Mouse (Mus musculus): ENCODE measurements around the gene Rps18.
"Not testable (repeated sequence)": the region's sequence is repeated elsewhere in the genome, so short reads cannot be mapped to it uniquely, and the experiment has no call there.

Gene Rps18

DNA sequence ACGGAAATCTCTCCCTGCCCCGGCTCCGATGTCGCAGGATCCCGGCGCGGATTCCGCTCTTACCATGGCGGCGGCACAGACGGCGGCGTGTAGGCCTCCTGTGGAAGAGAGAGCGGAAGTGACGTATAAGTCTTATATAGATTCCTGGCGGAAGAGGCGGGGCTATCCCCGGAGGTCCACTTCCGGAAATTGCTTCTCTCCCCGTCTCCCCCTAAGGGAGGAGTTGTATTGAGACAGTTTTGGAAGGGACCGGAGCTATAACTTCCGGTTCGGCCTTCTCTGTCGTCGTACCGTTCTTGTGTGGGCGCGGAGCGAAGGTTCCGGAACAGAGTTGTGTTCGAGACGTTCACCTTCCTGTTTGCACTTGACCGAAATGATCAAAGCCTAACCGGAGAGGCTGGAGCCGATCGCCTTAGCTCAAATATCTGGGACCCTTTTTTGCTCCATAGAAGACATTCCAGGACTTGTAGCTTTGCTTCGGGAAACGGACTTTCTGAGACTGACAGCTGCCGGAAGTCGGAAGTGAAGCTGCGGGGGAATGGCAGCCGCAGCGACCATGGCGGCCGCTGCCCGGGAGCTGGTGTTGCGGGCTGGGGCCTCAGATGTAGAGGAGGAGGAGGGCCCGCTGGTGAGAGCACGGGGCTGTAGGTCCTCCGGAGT, at the start of gene Rps18, which contains the start of gene Vps52:
Gene Rps18 (minus strand): TSS at position 447 of the 660 bp plus-strand sequence.
Gene Vps52 (plus strand): TSS at position 258 of the 660 bp plus-strand sequence.
- DNase-seq, result peak; percentile 97 to 98

- DNase-seq, result no peak
Measured at GRCm38 (mm10) chr17:34003426-34003825, 47.6 kb upstream of the Rps18 start.

DNA sequence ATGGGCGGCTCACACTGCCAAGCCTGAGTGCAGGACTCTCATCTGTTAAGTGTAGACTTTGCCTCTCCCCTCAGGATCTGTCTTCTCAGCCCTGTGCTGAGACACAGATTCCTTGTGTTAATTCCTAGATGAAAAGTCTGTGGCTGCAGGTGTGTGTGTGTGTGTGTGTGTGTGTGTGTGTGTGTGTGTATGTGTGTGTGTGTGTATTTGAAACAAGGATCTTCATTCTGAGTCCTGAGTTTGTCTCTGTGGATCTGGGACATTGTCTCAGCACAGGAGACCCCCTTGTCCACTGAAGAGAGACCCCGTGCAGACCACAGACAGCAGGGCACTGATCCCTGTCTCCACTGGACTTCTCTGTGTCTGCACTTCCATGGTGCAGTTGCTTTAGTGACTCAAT, 45.0 kb upstream of the Rps18 start:
- DNase-seq, result not testable (repeated sequence)

GRCm38 (mm10) chr17:34000150-34000537, 44.3 kb upstream of the Rps18 start, which contains the start of gene H2-K1:
H2-K1 (minus strand) TSS chr17:34000347.
- peak; percentile 98 for DNase-seq

DNA sequence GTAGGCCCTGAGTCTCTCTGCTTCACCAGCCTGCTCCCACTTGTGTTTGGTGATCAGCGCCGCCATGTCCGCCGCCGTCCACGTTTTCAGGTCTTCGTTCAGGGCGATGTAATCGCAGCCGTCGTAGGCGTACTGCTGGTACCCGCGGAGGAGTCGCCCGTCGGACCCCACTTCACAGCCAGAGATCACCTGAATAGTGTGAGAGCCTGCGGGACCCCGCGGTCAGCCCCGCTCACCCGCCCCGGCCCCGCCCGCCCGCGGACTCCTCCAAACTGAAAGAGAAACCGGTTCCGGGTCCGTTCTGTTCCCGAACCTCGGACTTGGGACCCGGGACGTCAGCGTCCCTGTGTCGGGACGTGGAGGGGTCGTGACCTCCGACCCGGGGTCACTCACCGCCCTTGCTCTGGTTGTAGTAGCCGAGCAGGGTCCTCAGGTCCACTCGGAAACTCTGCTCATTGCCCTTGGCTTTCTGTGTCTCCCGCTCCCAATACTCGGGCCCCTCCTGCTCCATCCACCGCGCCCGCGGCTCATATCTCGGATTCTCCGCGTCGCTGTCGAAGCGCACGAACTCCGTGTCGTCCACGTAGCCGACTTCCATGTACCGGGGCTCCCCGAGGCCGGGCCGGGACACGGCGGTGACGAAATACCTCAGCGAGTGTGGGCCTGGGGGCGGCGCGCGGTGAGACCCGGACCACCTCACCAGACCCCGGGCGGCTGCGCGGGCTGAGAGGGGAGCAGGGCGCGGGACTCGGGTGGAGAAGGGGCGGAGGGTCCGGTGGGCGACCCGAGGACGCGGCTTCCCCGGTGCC, 43.7 kb upstream of the Rps18 start:
- DNase-seq, result peak; percentile 44 to 61

GRCm38 (mm10) chr17:33998697-33999096, 42.9 kb upstream of the Rps18 start:
- not testable (repeated sequence) for DNase-seq

DNA sequence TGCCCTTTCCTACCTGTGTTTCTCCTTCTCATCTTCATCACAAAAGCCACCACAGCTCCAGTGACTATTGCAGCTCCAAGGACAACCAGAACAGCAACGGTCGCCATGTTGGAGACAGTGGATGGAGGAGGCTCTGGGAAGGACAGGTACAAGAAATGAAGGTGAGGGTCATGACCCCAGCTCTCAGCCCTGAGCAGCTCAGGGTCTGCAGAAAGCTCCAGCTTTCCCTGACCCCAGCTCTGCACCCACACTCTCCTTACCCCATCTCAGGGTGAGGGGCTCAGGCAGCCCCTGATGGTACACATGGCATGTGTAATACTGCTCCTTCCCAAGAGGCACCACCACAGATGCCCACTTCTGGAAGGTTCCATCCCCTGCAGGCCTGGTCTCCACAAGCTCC, 41.2 kb upstream of the Rps18 start:
- not testable (repeated sequence) for DNase-seq

DNA sequence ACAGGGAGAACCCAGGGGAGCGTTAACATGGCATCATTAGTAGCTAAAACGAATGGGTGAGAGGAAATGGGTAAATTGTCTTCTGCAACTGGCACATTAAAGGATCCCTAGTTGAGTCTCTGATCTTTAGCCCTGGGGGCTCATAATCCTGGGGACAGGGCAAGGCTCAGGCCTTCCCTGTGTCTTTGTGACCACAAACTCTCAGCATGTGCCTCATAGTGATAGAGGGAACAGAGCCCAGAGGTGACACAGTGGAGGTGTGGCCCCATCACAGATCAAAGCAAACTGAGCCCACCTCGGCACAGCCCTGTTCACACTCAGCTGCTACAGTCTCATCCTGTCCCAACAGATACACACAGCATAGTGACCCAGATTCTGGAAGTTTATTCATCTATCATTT, 39.9 kb upstream of the Rps18 start:
- no peak for DNase-seq

GRCm38 (mm10) chr17:33994959-33995358, 39.2 kb upstream of the Rps18 start:
- DNase-seq, result no peak

DNA sequence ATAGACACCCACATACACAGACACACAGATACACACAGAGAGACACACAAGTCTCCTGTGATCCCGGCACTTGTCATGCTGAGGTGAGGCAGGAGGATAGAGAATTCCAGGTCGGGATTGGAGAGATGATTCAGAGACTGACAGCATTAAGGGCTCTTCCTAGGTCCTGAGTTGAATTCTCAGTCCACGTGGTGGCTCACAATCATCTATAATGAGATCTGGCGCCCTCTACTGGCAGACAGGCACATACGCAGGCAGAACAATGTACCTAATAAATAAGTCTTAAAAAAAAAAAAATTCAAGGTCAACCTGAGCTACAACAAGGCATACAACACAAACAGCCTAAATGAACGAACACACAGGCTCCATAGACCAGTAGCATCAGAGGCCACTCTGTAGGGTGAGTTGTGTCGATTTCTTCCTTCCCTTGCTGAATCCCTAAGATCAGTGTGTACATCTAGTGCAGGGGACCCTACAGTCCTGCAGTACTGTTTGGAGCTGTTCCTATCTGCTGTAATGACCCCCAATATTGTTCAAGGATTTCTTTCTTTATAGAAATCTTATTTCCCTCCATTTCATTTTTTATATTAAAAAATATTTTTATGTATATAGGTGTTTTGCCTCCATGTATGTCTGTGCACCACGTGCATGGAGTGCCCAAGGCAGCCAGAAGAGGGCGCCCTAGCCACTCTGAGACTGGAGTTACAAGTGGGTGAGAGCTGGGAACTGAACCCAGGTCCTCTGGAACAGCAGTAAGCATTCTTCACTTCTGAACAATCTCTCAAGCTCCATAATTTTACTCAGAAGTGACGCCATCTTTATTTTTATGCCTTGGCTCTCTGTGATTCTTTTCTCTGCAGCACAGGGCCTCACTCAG, 36.2 kb upstream of the Rps18 start:
- DNase-seq, result peak in 1 of 2 experiments; percentile 60

DNA sequence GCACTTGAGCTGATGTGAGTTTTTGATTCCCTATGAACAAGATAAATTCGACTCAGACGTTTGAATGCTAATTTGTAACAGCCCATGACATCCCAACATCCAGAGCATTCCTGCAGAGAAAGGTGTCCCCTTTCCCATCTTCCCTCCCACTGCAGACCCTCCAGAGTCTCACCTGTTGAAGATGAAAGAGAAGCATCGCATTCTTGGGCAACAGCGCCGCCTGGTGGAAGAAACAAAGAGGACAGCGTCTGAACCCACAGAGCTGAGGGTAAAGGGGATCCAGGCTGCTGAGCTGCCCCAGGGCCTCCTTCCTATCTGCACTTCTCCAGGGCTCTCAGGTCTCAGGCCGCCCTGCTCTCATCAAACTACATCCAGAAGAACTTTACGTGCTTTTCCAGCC, 26.3 kb upstream of the Rps18 start:
- DNase-seq, result peak; percentile 56 to 70

DNA sequence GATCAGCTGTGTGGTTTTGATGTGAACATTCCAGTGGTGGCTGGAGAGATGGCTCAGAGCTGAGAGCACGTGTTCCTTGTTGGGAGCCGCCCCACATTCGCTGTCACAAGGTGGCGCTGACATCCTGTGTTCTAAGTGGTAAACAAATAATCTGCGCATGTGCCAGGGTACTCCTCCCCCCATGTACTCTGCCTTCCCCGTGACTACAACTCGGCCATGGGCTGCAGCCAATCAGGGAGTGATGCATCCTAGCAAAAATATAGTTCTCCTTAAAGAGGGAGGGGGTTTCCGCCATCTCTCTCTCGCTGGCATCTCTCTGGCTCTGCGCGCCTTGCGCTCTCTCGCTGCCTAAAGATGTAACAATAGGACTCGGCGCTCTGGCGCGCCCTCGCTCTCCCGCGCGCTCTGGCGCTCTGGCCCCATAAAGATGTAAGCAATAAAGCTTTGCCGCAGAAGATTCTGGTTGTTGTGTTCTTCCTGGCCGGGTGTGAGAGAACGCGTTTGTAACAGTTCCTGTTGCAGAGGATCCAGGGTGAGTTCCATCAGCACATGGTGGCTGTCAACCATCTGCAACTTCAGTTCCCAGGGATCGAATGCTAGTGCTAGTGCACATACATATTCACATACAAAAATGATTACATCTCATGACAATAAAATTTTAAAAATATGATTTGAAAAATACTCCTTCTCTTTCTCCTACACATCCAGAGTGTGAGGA, 25.6 kb upstream of the Rps18 start:
- peak; percentile 91 to 92 for DNase-seq

GRCm38 (mm10) chr17:33980181-33981035, 24.6 kb upstream of the Rps18 start:
- DNase-seq, result no peak

- no peak for DNase-seq
Measured at GRCm38 (mm10) chr17:33979512-33980050, 23.8 kb upstream of the Rps18 start.

DNA sequence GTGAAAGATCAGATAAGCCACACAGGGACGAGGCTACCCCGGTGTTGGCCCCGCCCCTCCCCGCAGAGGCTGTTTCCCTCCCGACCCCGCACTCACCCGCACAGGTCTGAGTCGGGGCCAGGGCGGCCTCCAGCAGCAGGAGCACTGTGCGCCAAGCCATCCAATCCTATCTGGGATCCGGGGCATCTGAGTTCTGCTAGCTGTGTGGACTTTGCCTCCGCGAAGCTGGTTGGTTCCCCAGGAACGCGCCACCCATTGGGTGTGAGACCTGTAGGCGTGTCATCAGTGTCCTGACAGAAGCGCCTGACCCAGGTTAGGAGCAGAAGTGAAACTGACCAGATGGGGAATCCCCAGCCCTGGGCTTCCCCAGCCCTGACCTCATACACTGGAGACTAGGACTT, 22.8 kb upstream of the Rps18 start:
- DNase-seq, result peak; percentile 92 to 93

- no peak for DNase-seq
Measured at GRCm38 (mm10) chr17:33977861-33978557, 22.2 kb upstream of the Rps18 start.

GRCm38 (mm10) chr17:33973572-33973971, 17.8 kb upstream of the Rps18 start:
- DNase-seq, result no peak

GRCm38 (mm10) chr17:33972691-33973090, 16.9 kb upstream of the Rps18 start:
- DNase-seq, result no peak

GRCm38 (mm10) chr17:33969394-33969793, 13.6 kb upstream of the Rps18 start:
- DNase-seq, result no peak

DNA sequence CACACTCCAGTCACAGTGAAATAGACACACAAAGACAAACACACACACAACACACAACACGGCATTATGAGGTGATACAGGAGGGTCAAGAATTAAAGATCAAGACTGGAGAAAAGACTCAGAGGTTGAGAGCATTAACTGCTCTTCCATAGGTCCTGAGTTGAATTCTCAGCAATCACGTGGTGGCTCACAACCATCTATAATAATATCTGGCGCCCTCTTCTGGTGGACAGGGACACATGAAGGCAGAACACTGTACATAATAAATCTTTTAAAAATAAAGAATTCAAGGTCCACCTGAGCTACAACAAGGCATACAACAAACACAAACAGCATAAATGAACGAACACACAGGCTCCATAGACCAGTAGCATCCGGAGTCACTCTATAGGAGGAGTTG, 13.1 kb upstream of the Rps18 start:
- DNase-seq, result peak in 1 of 2 experiments; percentile 42
